Mouse (Mus musculus) neural tube, embryonic 10.5 days (tissue): Measurements from ENCODE around the gene Asic2.
A peak's percentile ranks its signal among the peaks of the same experiment; 100 is the strongest.

Experiments used
- DNase-seq: peaks from one replicate; pipeline ENCODE4 v3.0.0-alpha.2; 2017; ENCODE audit warnings: low spot score; ENCODE audit errors: extremely low spot score

Gene Asic2

DNA sequence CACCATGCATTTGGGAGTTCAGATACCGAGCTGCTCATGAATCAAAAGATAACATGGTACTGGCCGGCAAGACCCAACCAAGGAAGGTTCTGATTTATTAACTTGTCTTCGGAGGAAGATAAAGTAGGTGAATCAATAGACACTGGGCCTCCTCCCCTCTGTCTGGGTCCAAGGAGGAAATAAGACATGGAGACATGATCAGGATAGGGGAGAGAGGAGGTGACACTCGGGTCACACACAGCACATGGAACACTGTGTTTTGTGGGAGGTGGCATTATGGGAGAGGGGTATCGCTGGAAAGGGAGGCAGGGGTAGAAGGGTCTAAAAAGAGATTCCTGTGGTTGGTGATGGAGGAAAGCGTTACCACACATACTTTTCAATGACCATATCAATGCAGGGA lies 1022.1 kb downstream of the Asic2 start:
- DNase-seq: no peak

DNA sequence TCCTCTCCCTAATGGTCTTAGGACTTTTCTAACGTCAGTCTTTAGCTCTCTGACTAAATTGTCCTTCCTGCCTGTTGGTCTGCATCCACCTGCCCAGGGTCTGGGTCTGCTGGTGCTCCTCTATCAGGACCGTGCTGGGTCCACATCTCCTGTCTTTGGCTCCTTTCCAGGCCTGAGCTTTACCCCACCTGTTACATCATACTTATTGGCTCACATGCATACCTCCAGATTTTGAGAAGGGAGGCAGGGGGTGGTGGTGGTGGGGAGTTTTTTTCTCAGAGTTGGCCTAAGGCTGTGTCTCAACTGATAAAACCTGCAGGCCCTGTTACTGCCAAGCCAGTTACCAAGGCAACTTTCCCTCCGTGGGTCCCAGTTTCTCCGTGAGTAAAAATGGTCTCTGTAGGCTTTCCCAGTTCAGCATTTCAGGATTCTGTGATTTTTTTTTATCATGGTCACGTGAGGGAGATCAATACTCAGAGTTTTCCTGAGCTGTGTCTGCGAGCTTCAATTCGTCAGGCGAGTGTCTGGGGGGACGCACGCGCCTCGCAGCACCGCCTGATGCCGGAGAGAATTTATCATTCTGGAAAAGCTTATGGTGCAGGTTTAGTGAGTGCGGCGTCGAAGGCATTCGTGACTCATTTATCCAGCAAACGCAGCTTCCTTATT lies 1044.8 kb downstream of the Asic2 start:
- DNase-seq: no peak

DNA sequence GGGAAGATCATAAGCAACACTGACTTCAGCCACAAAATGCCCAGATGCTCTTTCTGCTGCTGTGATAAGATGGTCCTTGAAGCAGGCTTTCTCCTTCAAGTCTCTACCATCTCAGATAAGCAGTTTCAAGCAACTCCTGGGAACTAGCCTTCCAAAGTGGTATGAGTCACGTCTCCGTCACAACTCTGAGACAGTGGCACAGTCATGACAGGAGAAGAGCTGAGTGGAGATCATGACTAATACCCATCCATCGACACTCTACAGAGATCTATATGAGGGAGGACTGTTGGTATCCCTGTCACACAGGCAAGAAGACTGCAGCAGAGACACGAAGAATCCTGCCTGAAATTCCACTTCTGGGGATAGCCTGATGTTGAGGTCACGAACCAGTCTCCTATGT lies 1049.9 kb downstream of the Asic2 start:
- no peak for DNase-seq

DNA sequence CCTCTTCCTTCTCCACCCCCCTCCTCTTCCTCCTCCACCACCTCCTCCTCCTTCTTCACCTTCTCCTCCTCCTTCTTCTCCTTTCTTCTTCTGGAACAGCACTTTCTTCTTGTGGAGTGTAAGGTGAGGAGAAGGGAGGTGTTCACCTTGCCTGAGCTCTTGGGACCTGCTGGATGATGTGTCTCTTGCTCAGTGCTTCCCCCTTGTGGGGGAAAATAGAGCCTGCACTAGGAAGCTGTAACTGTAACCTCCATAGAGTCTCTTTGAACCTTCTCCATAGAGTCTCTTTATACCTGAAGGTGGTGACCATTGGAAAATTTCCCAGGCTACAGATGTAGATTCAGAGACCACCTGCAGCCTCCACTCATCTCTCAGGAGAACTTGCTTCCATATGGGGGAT lies 1050.6 kb downstream of the Asic2 start:
- DNase-seq: no peak

DNA sequence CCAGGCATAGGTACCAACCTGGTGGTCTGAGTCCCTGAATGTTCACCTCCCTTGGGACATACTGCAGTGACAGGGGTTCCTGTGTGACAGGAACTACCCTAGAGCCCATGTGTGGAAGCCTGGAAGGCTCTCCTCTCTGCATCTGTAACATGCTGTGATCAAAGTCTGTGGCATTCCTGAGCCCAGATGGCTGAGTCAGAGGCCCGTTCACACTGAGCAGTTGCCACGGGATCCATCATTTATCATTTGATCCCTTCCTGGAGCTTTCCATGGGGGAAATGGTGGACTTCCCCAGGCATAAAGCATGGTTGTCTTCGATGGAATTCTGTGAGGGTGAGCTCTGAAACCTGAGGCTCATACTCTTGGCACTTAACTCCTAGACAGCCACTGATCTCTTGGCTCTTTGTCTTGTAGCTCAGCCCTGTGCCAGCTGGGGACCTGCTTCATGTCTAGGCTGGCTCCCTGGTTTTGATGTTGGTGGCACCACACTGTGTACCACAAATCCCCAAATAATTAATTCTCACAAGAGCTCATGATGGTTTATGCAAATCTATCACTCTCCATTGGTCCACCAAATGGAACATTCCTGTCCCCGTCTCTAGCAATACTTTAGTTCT lies 1054.7 kb downstream of the Asic2 start:
- DNase-seq: no peak

DNA sequence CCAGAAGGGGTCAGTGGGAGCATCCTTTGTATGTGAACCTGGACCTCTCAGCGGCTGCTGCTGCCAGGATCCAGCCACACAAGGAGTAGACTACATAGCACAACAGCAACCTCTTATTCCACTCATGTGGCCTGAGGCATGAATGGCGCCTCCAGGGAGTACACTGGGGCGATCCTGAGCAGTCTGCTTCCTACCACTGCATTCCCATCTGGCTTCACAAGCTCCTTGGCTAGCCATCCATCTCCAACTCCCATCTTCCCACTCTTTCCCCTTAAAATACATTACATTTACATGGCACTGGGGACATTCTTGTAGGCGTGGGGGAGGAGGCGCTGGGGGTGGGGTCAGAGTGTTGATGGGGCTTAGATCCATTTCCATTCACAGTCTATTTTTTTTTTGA lies 1055.5 kb downstream of the Asic2 start:
- DNase-seq: no peak

DNA sequence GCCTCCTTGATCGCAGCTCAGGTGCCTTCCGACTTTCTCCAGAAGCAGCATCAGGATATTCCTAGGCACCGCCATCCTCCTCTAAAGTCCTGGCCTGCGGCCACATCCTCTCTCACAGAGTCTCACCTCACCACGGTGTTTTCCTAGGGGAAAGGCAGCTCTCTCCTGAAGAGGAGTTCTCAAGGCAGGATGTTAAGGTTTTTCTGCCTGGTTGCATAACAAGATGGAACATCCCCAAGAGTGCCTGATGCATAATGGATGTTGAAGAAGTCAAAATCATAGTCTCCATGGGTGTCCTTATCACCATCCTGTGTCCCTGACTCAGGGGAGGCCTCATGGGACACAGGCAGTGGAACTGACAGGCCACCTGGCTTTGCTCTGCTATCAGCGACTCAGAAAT lies 1060.4 kb downstream of the Asic2 start:
- DNase-seq: no peak

DNA sequence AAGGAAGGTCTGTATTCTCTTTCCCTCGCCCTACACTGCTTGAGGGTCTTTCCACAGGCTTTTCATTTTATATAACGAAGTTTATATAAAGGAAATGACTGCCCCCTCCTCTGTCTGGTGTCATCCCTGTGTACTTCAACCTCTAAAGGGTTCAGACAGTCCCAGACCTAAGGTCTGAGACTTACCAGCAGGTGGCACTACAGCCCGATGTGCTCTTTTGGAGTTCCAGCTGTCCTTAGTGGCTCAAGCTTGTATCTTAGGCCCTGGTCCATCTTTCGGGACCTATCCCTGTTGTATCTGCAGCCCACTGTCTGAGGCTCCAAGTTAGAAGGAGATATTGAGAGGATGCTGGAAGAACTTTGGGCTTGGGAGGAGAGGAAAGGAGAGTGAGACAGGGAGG lies 1061.8 kb downstream of the Asic2 start:
- DNase-seq: peak; percentile 59

DNA sequence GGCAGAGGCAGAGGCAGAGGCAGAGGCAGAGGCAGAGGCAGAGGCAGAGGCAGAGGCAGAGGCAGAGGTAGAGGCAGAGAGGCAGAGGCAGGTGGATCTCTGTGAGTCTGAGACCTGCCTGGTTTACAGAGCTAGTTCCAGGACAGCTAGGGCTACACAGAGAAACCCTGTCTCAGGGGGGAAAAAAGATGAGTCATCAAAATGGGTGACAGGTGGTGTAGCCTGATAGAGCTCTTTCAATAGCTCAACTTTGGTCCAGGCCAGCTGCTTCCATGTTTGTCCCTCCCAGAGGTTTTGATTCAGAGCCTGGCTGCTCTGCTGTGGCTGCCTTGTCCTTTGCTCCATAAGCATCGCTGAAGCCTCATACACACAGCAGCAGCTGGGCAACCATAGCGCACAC lies 1063.7 kb downstream of the Asic2 start:
- no peak for DNase-seq

DNA sequence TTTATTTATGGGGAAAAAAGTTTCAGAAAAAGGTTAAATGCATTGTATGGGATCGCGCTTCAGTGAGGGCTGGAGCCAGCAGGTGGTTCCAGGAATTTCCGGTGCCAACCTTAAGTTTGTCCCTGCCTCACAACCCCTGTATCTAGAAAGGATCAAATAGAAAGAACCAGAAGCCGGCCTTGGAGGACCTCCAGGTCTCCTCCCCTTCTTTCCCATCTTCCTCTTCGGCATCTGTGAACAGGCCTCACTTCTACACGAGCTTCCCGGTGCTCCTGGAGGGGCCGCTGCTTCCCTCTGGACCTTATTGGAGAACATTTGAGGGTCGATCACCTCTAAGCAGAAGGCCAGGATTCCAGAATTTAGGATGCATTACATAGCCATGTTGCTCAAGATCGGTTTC lies 1064.8 kb downstream of the Asic2 start:
- no peak for DNase-seq

DNA sequence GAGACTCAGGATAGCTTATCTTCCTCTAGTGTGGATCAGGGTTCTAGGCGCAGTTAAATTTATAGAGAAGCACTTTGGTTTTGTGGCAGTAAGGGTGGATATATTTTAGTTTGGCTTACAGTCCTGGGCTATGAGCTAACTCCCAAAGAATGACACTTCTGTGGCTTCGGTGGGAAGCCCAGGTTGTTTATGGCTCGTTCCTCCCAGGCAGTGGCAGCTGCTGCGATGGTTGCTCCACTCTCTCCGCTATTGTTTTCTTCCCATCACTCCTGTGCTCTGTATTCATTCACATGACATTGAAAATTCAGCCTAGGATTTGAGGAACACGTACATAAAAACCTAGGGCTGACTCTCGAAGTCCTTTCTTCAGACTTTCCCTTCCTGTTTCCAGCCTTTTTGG lies 1065.6 kb downstream of the Asic2 start:
- no peak for DNase-seq

DNA sequence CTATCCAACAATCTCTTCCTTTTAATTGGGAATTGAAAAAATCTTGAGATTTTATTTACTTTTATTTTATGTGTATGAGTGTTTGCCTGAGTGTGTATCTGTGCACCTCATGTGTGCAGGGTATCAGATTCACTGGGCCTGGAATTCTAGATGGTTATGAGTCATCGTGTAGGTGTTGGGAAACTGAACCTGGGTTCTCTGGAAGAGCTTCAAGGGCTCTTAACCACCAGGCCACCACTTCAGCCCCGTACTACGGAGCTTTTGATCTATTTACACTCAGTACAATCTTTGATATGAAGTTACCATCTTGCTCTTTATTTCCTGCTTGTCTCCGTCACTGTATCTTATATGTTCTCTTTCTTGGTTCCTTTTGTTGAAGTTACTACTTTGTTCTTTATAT lies 1067.7 kb downstream of the Asic2 start:
- no peak for DNase-seq

DNA sequence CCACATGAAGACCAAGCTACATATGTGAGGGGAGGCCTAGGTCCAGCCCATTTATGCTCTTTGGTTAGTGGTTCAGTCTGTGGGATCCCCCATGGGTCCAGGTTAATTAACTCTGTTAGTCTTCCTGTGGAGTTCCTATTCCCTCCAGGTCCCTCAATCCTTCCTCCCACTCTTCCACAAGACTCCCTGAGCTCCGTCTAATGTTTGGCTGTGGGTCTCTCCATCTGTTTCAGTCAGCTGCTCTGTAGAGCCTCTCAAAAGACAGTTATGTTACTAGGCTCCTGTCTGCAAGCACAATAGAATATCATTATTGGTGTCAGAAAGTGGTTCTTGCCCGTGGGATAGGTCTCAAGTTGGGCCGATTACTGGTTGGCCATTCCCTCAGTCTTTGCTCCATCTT lies 1072.4 kb downstream of the Asic2 start:
- no peak for DNase-seq

DNA sequence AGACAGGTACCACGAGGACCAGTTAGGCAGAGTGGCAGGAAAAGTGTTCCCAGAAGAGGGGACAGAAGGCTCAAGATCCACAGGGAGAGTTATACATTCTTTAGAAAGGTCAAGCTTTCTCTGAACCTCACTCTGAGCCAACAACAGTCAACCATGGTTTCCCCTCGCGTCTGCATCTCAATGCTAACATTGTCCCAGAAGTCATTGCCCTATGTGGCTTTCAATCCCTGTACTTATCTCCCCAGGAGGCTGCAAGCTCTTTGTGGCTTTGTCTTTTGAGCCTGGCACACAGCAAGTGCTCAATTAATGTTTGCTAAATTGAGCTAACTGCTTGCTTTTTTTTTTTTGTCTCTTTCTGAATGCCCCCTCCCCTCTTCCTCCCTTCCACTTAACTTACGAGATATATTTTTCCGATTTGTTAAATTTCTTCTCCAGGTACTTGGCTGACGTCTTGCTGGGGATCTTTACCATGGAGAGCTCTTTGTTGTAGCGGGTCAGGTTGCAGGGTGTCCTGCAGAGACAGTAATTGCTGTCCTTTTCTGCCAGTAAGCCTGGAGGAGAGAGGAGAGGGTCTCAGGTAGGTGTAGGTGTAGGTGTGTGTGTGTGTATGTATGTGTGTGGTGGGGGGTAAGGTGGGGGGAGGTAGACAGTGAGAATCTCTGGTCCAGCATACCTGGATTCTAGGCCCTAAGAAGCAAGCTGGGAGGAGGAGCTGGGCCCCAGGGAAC lies 1078.8 kb downstream of the Asic2 start:
- no peak for DNase-seq

DNA sequence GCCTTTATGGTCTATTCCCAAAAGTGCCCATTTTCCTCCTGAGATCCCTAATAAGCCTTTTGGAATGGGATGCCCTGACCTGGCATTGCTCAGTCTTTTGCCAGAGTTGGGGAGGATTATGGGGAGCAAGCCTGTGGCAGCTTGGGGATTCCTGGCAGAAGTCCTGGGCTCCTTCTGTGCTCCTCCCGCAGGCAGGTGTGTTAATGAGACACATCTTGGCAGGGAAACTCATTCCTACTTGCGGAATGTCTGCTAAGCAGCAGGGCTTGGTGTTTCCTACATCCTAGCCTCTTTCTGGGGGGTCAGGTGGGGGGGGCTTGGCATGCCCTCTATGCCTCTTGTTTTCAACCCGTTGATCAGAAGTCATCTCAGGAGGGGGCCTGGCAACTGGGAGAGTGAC lies 1081.2 kb downstream of the Asic2 start:
- DNase-seq: no peak

DNA sequence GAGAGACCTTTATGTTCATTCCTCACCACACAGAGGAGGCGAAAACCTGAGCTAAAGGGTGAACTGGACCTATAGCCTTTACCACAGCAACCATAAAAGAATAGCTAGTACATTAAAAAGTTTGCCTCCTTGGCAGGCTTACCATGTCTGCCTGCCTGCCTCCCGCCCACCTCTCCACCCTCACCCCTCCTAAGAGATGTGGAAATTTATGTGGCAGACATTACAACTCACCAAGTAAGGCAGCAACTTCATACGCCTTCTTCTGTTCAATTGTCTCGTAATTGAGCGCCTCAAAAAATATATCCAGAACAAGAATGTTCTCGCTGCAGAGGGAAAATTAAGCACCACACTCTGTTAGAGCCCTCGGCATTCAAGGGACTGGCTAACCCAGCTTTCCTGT lies 1081.9 kb downstream of the Asic2 start:
- no peak for DNase-seq

DNA sequence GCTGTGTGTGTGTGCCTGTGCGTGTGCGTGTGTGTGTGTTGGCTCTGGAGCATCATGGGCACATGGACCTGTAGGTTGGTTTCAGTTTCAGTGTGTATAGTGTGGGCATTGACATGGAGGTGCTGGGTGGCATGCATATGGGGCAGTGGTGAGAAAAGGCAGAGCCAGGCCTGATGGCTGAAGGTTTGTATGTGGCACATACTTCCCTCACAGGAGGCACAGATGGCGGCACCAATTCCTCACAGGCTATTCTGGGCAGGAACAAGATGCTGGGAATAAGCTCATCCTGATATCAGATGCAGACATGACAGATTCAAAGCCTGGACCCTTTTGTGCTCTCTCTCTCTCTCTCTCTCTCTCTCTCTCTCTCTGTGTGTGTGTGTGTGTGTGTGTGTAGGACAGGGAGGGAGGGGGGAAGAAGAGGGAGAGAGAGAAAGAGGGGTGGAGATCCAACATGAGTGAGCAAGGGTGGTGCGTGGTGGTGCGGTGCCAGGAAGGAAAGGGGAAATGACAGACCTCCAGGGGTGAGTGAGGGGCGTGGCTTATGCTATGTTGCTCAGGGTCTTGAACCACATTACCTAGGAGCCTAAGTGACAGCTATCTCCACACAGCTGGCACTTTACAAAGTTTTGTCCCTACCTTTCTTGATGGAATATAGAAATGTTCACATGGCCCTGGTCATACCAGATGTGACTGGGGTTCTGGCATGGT lies 1083.6 kb downstream of the Asic2 start:
- DNase-seq: no peak

DNA sequence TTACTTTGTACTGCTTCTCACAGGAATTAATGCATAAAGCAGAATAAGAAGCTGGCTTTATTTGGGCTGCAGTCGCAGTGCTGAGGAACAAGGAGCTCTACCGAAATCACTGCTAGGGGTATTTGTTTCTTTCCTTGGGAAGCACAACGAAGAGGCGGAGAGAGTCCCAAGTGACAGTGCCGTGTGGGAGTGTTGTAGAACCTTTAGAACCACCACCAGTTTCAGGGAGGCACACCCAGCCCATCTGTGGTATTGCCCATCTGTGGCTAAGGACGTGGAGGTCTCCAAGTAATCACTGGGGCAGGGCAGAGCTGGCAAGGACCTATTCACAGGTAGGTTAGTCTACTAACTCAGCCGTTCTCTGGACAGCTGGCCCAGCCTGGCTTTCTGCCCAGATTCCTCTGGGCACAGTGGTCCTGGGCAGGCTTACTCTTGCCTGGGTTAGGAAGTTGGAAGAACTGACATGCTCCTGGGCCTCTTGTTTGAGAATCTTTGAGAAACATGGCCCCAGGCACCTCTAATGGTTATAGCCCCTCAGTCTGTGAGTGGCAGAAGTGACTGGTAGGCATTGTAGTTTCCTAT lies 1085.9 kb downstream of the Asic2 start:
- DNase-seq: no peak

DNA sequence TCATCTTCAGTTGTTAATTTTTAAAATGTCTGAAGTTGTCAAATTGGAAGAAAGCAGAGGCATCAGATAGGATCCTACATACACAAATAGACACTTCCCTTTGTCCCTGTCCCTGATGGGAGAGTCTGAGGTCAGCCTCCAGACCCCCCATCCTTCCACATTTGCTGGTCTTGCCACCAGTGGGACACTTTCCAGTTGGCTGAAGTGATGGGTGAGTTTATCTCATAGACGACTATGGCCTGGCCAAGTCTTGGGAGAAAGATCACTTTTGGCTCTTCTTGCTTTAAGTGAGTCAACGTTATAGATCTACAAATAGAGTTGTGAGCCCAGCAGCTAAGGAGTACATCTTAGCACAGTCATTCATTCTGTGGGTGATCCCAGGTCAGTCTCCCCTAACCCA lies 1090.2 kb downstream of the Asic2 start:
- no peak for DNase-seq

DNA sequence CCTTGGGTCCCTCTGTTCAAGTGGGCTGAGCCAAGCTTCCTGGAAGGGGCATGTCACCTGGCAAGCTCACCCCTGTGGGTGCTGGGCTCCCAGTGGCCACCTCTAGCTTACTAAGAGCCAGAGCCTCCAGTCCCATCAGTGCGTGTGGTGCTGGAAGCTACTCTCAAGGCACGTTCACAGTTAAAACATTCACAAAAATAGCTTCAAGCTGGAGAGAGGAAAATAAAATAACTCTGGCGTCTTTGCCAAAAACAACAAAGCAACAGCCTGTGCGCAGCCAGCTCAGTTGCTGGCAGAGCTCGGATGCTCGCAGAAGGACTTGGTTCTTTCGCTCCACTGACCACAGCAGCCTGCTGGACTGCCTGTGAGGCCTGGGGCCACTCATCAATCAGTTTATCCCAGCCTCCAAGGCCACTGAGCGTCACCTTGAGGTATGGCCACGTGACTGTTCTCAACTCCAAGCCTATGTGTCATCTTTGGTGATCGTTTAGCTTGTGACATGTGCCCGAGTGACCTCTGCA lies 1091.1 kb downstream of the Asic2 start:
- peak; percentile 14 for DNase-seq
